Mouse (Mus musculus) stomach, postnatal 0 days (tissue): Measurements from ENCODE around the gene Fam172a. TPM values are rescaled to one million over a fixed set of nuclear protein-coding genes. Genes with fewer than 3 reads are reported as not detected.
"Not testable (repeated sequence)": the region's sequence is repeated elsewhere in the genome, so short reads cannot be mapped to it uniquely, and the experiment has no call there.

Experiments
- ATAC-seq: fragments of 200-750 bp; cut with Nextera tagmentation; 2 replicates; pipeline ENCODE4 v1.8.0; 2017; ENCODE audit not compliant: low FRiP score, low TSS enrichment
- DNase-seq: peaks from one replicate; pipeline ENCODE4 v3.0.0-alpha.2; 2016; ENCODE audit warnings: low spot score
- H3K27ac ChIP-seq: fragments of 300-500 bp; sonication (generic); replicated peaks from 2 replicates; pipeline ENCODE4 v1.5.1; 2014; ENCODE audit warnings: mild to moderate bottlenecking, control low read depth
- H3K27me3 ChIP-seq: fragments of 300-500 bp; sonication (generic); 2 replicates; pipeline ENCODE4 v1.6.1; 2014; ENCODE audit warnings: low read length; ENCODE audit not compliant: control insufficient read depth, insufficient read depth
- H3K36me3 ChIP-seq: fragments of 300-500 bp; sonication (generic); 2 replicates; pipeline ENCODE4 v1.6.1; 2014; ENCODE audit warnings: low read length, mixed read lengths; ENCODE audit not compliant: control insufficient read depth, insufficient read depth
- H3K4me1 ChIP-seq: fragments of 300-500 bp; sonication (generic); replicated peaks from 2 replicates; pipeline ENCODE4 v1.6.1; 2014; ENCODE audit warnings: antibody characterized with exemption; ENCODE audit not compliant: control insufficient read depth, insufficient read depth
- H3K4me2 ChIP-seq: fragments of 300-500 bp; sonication (generic); replicated peaks from 2 replicates; pipeline ENCODE4 v1.6.1; 2014; ENCODE audit warnings: low read depth, mild to moderate bottlenecking, control low read depth, moderate library complexity
- H3K4me3 ChIP-seq: fragments of 300-500 bp; sonication (generic); 2 replicates; pipeline ENCODE4 v1.5.1; 2014; ENCODE audit warnings: low read depth, low read length, control low read depth
- H3K9ac ChIP-seq: fragments of 300-500 bp; sonication (generic); 2 replicates; pipeline ENCODE4 v1.6.1; 2014; ENCODE audit warnings: mild to moderate bottlenecking, low read length, control low read depth, mixed read lengths
- H3K9me3 ChIP-seq: fragments of 300-500 bp; sonication (generic); 2 replicates; pipeline ENCODE4 v1.6.1; 2016; ENCODE audit warnings: low read length; ENCODE audit not compliant: control insufficient read depth
- CTCF ChIP-seq: IDR thresholded peaks from 2 replicates; pipeline ENCODE4 v1.5.1; 2016; ENCODE audit warnings: antibody characterized with exemption, low read depth, mild to moderate bottlenecking, moderate library complexity
- EP300 ChIP-seq: optimal IDR thresholded peaks from 2 replicates; pipeline ENCODE3; 2016; ENCODE audit warnings: antibody characterized with exemption
- whole genome bisulfite sequencing: fragments of 180-500 bp; shearing (Covaris S2); extraction: QIAGEN DNeasy Blood & Tissue Kit; methylation state at CpG from one replicate; pipeline ENCODE4 v1.1.7; 2014; 5-methylcytosine and 5-hydroxymethylcytosine counted together
- polyA plus RNA-seq: library from polyadenylated mRNA; unstranded; fragments of >200 nt; fragmentation: Nextera tagmentation; extraction: Ambion mirVana; gene quantifications from 2 replicates; pipeline ENCODE4 v1.2.1, GENCODE M21; 2015

Gene Fam172a
- polyA plus RNA-seq = 19.4 and 19.8 TPM in 2 replicates

GRCm38 (mm10) chr13:77701733-77702132 lies at the start of gene Fam172a:
TSS of gene Fam172a (plus strand) at chr13:77702033.
- not testable (repeated sequence) for H3K9me3 ChIP-seq, H3K4me1 ChIP-seq, H3K27ac ChIP-seq, H3K9ac ChIP-seq, H3K27me3 ChIP-seq, H3K36me3 ChIP-seq, ATAC-seq, DNase-seq, H3K4me2 ChIP-seq, H3K4me3 ChIP-seq
- no CpG with 5 or more reads among the region's 6 CpGs for WGBS

GRCm38 (mm10) chr13:77688651-77689050 lies 13.2 kb upstream of the Fam172a start:
- 21% methylated on average over 2 of the region's 2 CpGs for WGBS
- no peak overlapping the region for H3K9ac ChIP-seq
- no peak overlapping the region for H3K4me3 ChIP-seq
- DNase-seq = no peak
- no peaks in the 10 kb centered on the region for H3K27me3 ChIP-seq
- no peaks in the 10 kb centered on the region for H3K4me1 ChIP-seq
- H3K36me3 ChIP-seq = no peaks in the 10 kb centered on the region
- ATAC-seq = no peak
- no peak overlapping the region for H3K4me2 ChIP-seq
- no peak overlapping the region for H3K27ac ChIP-seq
- TF ChIP-seq CTCF (no peak), EP300 (no peak)
- no peaks in the 10 kb centered on the region for H3K9me3 ChIP-seq

- Histone ChIP-seq H3K4me2 (peak overlapping the region; percentile 76), H3K36me3 (no peaks in the 10 kb centered on the region), H3K9ac (peak overlapping the region; percentile 84), H3K4me1 (peaks cover 3% of the 10 kb centered on the region; the same call in 1 of the 2 replicates), H3K4me3 (peak overlapping the region; percentile 79), H3K27me3 (no peaks in the 10 kb centered on the region), H3K9me3 (no peaks in the 10 kb centered on the region), H3K27ac (peak overlapping the region; percentile 73; the same call in 1 of the 2 replicates)
- peak; percentile 95 for DNase-seq
- under 1% methylated on average over 35 of the region's 35 CpGs for WGBS
- peak; percentile 98 for ATAC-seq
- TF ChIP-seq CTCF (no peak), EP300 (no peak)
Measured at GRCm38 (mm10) chr13:77708514-77709013, 6.7 kb downstream of the Fam172a start.

GRCm38 (mm10) chr13:77717499-77717898 lies 15.7 kb downstream of the Fam172a start:
- Histone ChIP-seq H3K9ac (no peak overlapping the region), H3K4me3 (no peak overlapping the region), H3K27me3 (no peaks in the 10 kb centered on the region), H3K4me2 (no peak overlapping the region), H3K27ac (no peak overlapping the region), H3K4me1 (no peaks in the 10 kb centered on the region), H3K9me3 (no peaks in the 10 kb centered on the region), H3K36me3 (no peaks in the 10 kb centered on the region)
- 92% methylated on average over 2 of the region's 2 CpGs for WGBS
- TF ChIP-seq EP300 (no peak), CTCF (no peak)
- ATAC-seq (no peak), DNase-seq (no peak)

- ATAC-seq (0 out of 2 replicates have a peak, but pooled peaks have one; percentile 35), DNase-seq (no peak)
- Histone ChIP-seq H3K27me3 (no peaks in the 10 kb centered on the region), H3K36me3 (no peaks in the 10 kb centered on the region), H3K4me3 (no peak overlapping the region), H3K4me2 (no peak overlapping the region), H3K9me3 (no peaks in the 10 kb centered on the region), H3K27ac (no peak overlapping the region), H3K9ac (no peak overlapping the region), H3K4me1 (no peaks in the 10 kb centered on the region)
- TF ChIP-seq EP300 = no peak
- no peak for TF ChIP-seq CTCF
Measured at GRCm38 (mm10) chr13:77742822-77743221, 41.0 kb downstream of the Fam172a start.

GRCm38 (mm10) chr13:77777606-77778005 lies 75.8 kb downstream of the Fam172a start:
- Histone ChIP-seq H3K4me2 (no peak overlapping the region), H3K36me3 (no peaks in the 10 kb centered on the region), H3K4me3 (no peak overlapping the region), H3K27me3 (no peaks in the 10 kb centered on the region), H3K4me1 (no peaks in the 10 kb centered on the region), H3K27ac (no peak overlapping the region), H3K9me3 (no peaks in the 10 kb centered on the region), H3K9ac (no peak overlapping the region)
- 74% methylated on average over 2 of the region's 2 CpGs for WGBS
- no peak for TF ChIP-seq EP300
- no peak for TF ChIP-seq CTCF
- ATAC-seq (no peak), DNase-seq (no peak)

GRCm38 (mm10) chr13:77807341-77807740 lies 105.5 kb downstream of the Fam172a start:
- H3K4me1 ChIP-seq, DNase-seq, ATAC-seq, H3K4me3 ChIP-seq, H3K9me3 ChIP-seq, H3K36me3 ChIP-seq, H3K27me3 ChIP-seq, H3K9ac ChIP-seq, H3K4me2 ChIP-seq, H3K27ac ChIP-seq: not testable (repeated sequence)
- 92% methylated on average over 2 of the region's 2 CpGs for WGBS
